Comparison of ENCODE assay signal across 10 mouse cellular contexts in the genomic region with DNA sequence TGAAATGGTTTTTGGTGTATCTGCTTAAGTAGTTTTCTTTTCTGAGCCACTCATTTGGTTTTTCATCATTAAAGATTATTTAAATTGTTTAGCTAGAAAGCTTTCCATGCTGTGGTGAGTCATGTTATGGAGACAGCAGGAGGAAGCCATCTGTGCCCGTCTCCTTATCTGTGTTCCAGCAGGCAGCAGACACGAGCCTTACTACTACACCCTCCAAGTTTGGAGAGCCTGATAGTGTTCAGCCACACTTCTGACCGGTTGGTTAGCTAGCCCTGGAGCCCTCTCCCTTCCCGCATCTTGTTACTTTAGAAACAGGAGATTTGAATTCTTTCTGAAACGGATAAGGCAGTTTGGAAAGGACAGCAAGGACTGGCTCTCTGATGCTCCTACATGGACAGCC. TPM values are rescaled to one million over a fixed set of nuclear protein-coding genes. Genes with fewer than 3 reads are reported as not detected.
A peak's percentile ranks its signal among the peaks of the same experiment; 100 is the strongest.
DNase-seq lines count a peak whose midpoint lies in the region; ATAC-seq lines count a peak whose summit lies in the region.
"Had no signal": no experiment of that assay in that cellular context is flagged by ENCODE, and none has a peak within 500 bp of the region (broad histone marks: within the 10 kb centered on the region; RNA-seq: fewer than 3 reads in every experiment).

No protein-coding gene starts in this region.

- no peaks in the 10 kb centered on the region for H3K9me3 ChIP-seq in lung, embryonic 15.5 days
- no peaks in the 10 kb centered on the region for H3K9me3 ChIP-seq in kidney, embryonic 16.5 days (ENCODE audit: low read length)
- H3K9me3 ChIP-seq in midbrain, embryonic 16.5 days (replicated peaks; ENCODE audit: control insufficient read depth, low read length, poor library complexity, severe bottlenecking): no peaks in the 10 kb centered on the region
- H3K9me3 ChIP-seq: forebrain, embryonic 10.5 days; limb, embryonic 12.5 days had no signal

- H3K27ac ChIP-seq in lung, embryonic 15.5 days: no peak overlapping the region
- H3K27ac ChIP-seq in kidney, embryonic 16.5 days (ENCODE audit: low read length): no peak overlapping the region
- H3K27ac ChIP-seq in midbrain, embryonic 16.5 days (ENCODE audit: low read length): no peak overlapping the region
- H3K27ac ChIP-seq: forebrain, embryonic 10.5 days; limb, embryonic 12.5 days had no signal

- no peak overlapping the region for H3K4me2 ChIP-seq in lung, embryonic 15.5 days
- H3K4me2 ChIP-seq in kidney, embryonic 16.5 days (replicated peaks; ENCODE audit: low read depth, low read length): no peak overlapping the region
- no peak overlapping the region for H3K4me2 ChIP-seq in midbrain, embryonic 16.5 days (ENCODE audit: low read length)
- H3K4me2 ChIP-seq: limb, embryonic 12.5 days had no signal

- no peak for DNase-seq in lung, postnatal 25 days (ENCODE audit: low spot score)
- DNase-seq in cerebellum, postnatal 25 days: peak; percentile 63 to 75
- peak; percentile 55 to 69 for DNase-seq in layer of hippocampus, postnatal 36 days
- peak; percentile 47 to 49 for DNase-seq in spleen, postnatal 14 days (ENCODE audit: low spot score in 2 of 2)
- DNase-seq in gastrocnemius, postnatal 25 days: no peak

- H3K27me3 ChIP-seq in lung, embryonic 15.5 days: no peaks in the 10 kb centered on the region
- no peaks in the 10 kb centered on the region for H3K27me3 ChIP-seq in kidney, embryonic 16.5 days (ENCODE audit: insufficient read depth, low read length)
- H3K27me3 ChIP-seq in midbrain, embryonic 16.5 days (ENCODE audit: control insufficient read depth, insufficient read depth, low read depth, low read length): no peaks in the 10 kb centered on the region
- H3K27me3 ChIP-seq: limb, embryonic 12.5 days had no signal

- H3K4me3 ChIP-seq in lung, embryonic 15.5 days: no peak overlapping the region
- no peak overlapping the region for H3K4me3 ChIP-seq in kidney, embryonic 16.5 days (ENCODE audit: low read length)
- no peak overlapping the region for H3K4me3 ChIP-seq in midbrain, embryonic 16.5 days (ENCODE audit: low read depth, low read length)
- H3K4me3 ChIP-seq: forebrain, embryonic 10.5 days; limb, embryonic 12.5 days had no signal

- 55% methylated on average over 5 of the region's 5 CpGs for WGBS in lung, embryonic 15.5 days
- 61% methylated on average over 5 of the region's 5 CpGs for WGBS in kidney, embryonic 16.5 days
- WGBS in midbrain, embryonic 16.5 days: 84% methylated on average over 5 of the region's 5 CpGs

- peak; percentile 65; the same call in 1 of the 2 replicates for ATAC-seq in lung, embryonic 15.5 days (ENCODE audit: borderline replicate concordance, extremely low read depth, low FRiP score, low TSS enrichment)
- no peak for ATAC-seq in kidney, embryonic 16.5 days (ENCODE audit: low FRiP score, low TSS enrichment)
- ATAC-seq in midbrain, embryonic 16.5 days: no peak

- H3K36me3 ChIP-seq in lung, embryonic 15.5 days: no peaks in the 10 kb centered on the region
- no peaks in the 10 kb centered on the region for H3K36me3 ChIP-seq in kidney, embryonic 16.5 days (ENCODE audit: insufficient read depth, low read length)
- no peaks in the 10 kb centered on the region for H3K36me3 ChIP-seq in midbrain, embryonic 16.5 days (ENCODE audit: control insufficient read depth, insufficient read depth, low read length)
- H3K36me3 ChIP-seq: limb, embryonic 12.5 days had no signal

- no peaks in the 10 kb centered on the region for H3K4me1 ChIP-seq in lung, embryonic 15.5 days
- H3K4me1 ChIP-seq in kidney, embryonic 16.5 days (ENCODE audit: insufficient read depth, low read length): no peaks in the 10 kb centered on the region
- no peaks in the 10 kb centered on the region for H3K4me1 ChIP-seq in midbrain, embryonic 16.5 days (ENCODE audit: control insufficient read depth, insufficient read depth, low read length)
- H3K4me1 ChIP-seq: forebrain, embryonic 10.5 days; limb, embryonic 12.5 days had no signal

- H3K9ac ChIP-seq in lung, embryonic 15.5 days: no peak overlapping the region
- no peak overlapping the region for H3K9ac ChIP-seq in kidney, embryonic 16.5 days (replicated peaks; ENCODE audit: low read length)
- no peak overlapping the region for H3K9ac ChIP-seq in midbrain, embryonic 16.5 days (ENCODE audit: low read depth, low read length)
- H3K9ac ChIP-seq: limb, embryonic 12.5 days had no signal

RNA-seq across cellular contexts. Expression of a gene that starts 16.2 kb away (rescaled TPM):
- polyA plus RNA-seq in lung, embryonic 15.5 days (2015; fragmentation: Nextera tagmentation; extraction: Ambion mirVana): 4.4 and 4.7 TPM in 2 replicates
- total RNA-seq in layer of hippocampus, postnatal 36 days (2021): 100 to 1,000 TPM; 172 to 181 TPM
- 10 to 100 TPM; 11.7 TPM for total RNA-seq in gastrocnemius, postnatal 25 days (2021)
- 3.8 and 4.5 TPM in 2 replicates for polyA plus RNA-seq in kidney, embryonic 16.5 days (2015; fragmentation: Nextera tagmentation; extraction: Ambion mirVana)
- polyA plus RNA-seq in midbrain, embryonic 16.5 days (2015; fragmentation: Nextera tagmentation; extraction: Ambion mirVana): 22.6 and 22.9 TPM in 2 replicates

RNA-seq across cellular contexts. Expression of a gene that starts 31.9 kb away (rescaled TPM):
- 563 and 602 TPM in 2 replicates for polyA plus RNA-seq in lung, embryonic 15.5 days (2015; fragmentation: Nextera tagmentation; extraction: Ambion mirVana)
- 100 to 1,000 TPM; 453 to 485 TPM for total RNA-seq in layer of hippocampus, postnatal 36 days (2021)
- total RNA-seq in gastrocnemius, postnatal 25 days (2021): 100 to 1,000 TPM; 444 to 447 TPM
- 575 and 586 TPM in 2 replicates for polyA plus RNA-seq in kidney, embryonic 16.5 days (2015; fragmentation: Nextera tagmentation; extraction: Ambion mirVana)
- 345 and 352 TPM in 2 replicates for polyA plus RNA-seq in midbrain, embryonic 16.5 days (2015; fragmentation: Nextera tagmentation; extraction: Ambion mirVana)

RNA-seq across cellular contexts. Expression of a gene that starts 45.0 kb away (rescaled TPM):
- polyA plus RNA-seq in lung, embryonic 15.5 days (2015; fragmentation: Nextera tagmentation; extraction: Ambion mirVana): 20.8 and 21.3 TPM in 2 replicates
- 10 to 100 TPM; 96.8 to 96.9 TPM for total RNA-seq in layer of hippocampus, postnatal 36 days (2021)
- total RNA-seq in gastrocnemius, postnatal 25 days (2021): 10 to 100 TPM; 65.5 to 75.5 TPM
- polyA plus RNA-seq in kidney, embryonic 16.5 days (2015; fragmentation: Nextera tagmentation; extraction: Ambion mirVana): 17.0 and 19.1 TPM in 2 replicates
- 18.4 and 21.4 TPM in 2 replicates for polyA plus RNA-seq in midbrain, embryonic 16.5 days (2015; fragmentation: Nextera tagmentation; extraction: Ambion mirVana)

Comparison
In these comparisons a context has a peak if more than half of its experiments do, and no peak if none do; other contexts are left out.
1. DNase-seq: peak in cerebellum, postnatal 25 days (2 of 2), layer of hippocampus, postnatal 36 days (2 of 2) and spleen, postnatal 14 days (2 of 2); none in lung, postnatal 25 days (single experiment) and gastrocnemius, postnatal 25 days (single experiment).